Mouse (Mus musculus) frontal cortex, adult (tissue): Measurements from ENCODE around the gene Dffb.
A peak's percentile ranks its signal among the peaks of the same experiment; 100 is the strongest.

Experiments
- ATAC-seq: cut with Nextera tagmentation; 2 replicates; pipeline ENCODE4 v1.9.2; 2017; ENCODE audit warnings: mild to moderate bottlenecking, moderate library complexity, mixed read lengths; ENCODE audit not compliant: low TSS enrichment

Dffb gene

DNA sequence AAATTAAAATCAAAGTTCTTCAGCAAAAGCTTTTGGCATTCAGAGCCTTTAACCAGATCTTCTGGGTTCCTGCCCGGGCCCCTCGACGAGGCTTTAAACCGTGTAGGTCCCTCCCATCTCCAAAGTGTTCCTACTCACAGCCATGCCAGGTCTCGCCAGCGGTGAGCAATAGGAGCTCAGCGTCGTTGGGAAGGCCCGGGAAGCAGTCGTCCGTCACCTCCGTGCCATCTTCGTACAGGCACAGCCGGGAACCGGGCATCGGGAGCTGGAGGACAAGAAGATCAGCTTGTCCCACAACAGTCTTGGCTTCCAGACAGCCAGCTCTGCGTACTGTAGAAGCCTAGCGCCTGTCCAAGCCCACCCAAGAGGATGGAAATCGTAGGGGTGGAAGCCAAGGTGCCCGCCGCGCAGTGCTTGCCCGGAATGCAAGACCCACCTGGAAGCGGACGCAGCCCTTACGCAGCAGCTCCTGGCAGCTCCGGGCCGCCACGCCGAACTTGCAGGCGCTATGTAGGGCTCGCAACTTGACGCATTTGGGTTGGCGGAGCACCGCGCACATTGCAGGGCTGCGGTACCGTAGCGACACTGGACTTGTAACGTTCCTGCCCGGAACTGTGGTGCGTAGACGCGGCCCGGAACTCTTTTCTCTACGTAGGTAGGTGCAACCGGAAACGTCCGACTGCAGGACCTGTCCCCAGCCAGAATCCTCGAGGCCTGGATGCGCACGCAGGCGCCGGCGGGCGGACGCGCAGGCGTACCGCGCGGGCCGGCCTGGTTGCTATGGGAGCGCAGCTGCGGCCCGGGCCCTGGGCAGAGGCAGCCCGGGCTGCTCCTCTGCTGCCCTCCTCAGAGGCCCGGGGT is at the start of gene Dffb, which contains the start of gene Cep104:
Dffb (minus strand) TSS at position 696 of the 861 bp plus-strand sequence.
Cep104 (plus strand) TSS at position 764 of the 861 bp plus-strand sequence.
- ATAC-seq: peak; percentile 94

GRCm38 (mm10) chr4:154023754-154024601 is 49.1 kb upstream of the Dffb start:
- ATAC-seq: peak; percentile 21; the same call in 1 of the 2 replicates

- no peak for ATAC-seq
Observed at GRCm38 (mm10) chr4:154022844-154023243, 47.9 kb upstream of the Dffb start.

DNA sequence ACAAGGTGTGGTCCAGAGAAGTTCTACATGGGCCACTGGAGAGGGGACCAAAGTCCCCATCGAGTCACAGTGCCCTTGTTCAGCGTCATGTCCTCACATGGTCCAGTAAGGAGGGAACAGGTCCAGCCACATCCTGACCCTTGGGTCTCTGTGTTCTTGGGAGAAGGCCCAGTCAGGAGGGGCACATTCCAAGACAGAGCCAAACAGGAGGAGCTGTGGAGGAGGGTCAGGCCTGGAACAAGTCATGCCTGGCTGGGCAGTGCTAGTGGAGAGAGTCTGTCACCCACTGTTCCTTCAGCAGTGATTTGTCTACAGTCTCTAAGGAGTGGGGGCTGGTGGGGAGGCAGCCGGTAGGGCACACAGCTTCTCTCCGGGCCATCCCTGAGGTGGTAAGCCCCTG is 47.5 kb upstream of the Dffb start:
- ATAC-seq: no peak

DNA sequence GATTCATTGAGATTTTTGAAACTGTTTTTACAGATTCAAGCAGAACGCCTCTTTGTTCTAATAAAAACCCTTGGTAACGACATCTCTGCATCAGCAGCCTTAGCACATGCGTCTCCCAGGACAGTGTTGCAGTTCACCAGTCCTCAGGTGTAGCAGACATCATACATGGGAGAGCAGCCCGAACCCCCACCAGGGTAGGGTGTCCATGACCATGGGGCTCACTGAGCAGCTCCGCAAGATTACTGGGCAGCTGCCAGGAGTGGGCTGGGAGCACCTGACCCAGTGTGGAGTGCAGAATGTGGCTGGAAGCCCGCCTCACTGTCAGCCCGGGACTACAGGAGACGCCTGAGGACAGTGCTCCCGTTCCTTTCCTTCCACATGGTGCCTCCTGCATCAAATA is 46.5 kb upstream of the Dffb start:
- ATAC-seq: no peak

GRCm38 (mm10) chr4:154019571-154019970 is 44.6 kb upstream of the Dffb start:
- 0 out of 2 replicates have a peak, but pooled peaks have one; percentile 24 for ATAC-seq

- ATAC-seq: no peak
Observed at GRCm38 (mm10) chr4:154015476-154015875, 40.5 kb upstream of the Dffb start.

DNA sequence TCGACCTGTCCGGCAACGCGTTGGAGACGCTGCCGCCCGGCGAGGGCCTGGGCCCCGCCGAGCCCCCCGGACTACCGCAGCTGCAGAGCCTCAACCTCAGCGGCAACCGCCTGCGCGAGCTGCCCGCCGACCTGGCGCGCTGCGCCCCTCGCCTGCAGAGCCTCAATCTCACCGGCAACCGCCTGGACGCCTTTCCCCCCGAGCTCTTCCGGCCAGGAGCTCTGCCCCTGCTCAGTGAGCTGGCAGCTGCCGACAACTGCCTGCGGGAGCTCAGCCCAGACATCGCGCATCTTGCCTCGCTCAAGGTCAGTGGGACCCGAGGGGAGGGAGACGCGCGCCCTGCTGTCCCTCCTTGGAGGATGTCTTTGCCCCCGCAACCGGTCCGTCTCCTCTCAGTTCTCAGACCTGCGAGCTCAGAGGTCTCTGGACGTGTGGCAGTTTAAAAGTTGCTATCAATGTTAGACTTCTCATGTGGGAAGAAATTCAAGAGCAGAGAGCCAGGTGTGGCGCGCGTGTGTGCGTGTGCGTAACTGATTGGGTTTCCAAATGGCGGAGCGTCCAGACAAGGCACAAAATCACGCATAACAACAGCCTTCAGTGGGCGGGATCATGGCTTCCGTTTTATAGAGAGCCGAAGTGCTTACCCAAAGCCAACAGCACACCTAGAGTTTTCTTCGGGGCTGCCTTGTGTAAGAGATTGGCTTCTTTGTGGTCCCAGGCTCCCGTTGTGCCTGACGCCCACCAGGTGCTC is 37.4 kb upstream of the Dffb start:
- ATAC-seq: no peak

DNA sequence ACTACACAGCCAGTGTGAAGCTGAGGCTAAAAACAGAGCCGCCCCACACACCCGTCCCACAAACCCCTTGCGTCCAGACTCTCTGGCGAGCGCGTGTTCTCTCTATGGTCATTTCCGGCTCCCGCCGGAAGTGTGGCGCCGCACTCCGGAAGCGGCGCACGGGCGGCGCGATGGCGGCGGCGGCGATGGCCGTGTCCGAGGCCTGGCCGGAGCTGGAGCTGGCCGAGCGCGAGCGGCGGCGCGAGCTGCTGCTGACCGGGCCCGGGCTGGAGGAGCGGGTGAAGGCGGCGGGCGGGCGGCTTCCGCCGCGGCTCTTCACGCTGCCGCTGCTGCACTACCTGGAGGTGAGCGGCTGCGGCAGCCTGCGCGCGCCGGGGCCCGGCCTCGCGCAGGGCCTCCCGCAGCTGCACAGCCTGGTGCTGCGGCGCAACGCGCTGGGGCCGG is 36.7 kb upstream of the Dffb start, which contains the start of gene Lrrc47:
Lrrc47 (plus strand) TSS at position 86 of the 444 bp plus-strand sequence.
- ATAC-seq: peak; percentile 93

- ATAC-seq: peak; percentile 18; the same call in 1 of the 2 replicates
Observed at GRCm38 (mm10) chr4:154010907-154011645, 36.1 kb upstream of the Dffb start.

GRCm38 (mm10) chr4:154007759-154008158 is 32.8 kb upstream of the Dffb start:
- ATAC-seq: no peak

GRCm38 (mm10) chr4:154006264-154006663 is 31.3 kb upstream of the Dffb start:
- no peak for ATAC-seq

- ATAC-seq: 0 out of 2 replicates have a peak, but pooled peaks have one; percentile 48
Observed at GRCm38 (mm10) chr4:154005488-154005887, 30.6 kb upstream of the Dffb start.

DNA sequence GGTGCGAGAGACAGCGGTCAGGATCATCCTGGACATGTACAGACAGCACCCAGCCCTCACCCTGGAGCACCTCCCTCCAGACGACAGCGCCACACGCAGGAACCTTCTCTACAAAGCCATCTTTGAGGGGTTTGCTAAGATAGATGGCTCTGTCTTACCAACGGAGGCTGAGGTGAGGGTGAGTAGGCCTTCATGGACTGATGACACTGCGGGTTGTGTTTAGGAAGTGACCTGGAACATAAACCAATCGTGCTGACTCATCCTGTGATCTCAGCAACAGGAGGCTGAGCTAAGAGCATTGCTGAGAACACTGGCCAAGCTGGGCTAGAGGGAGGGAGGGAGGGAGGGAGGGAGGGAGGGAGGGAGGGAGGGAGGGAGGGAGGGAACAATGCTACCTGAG is 18.6 kb upstream of the Dffb start:
- ATAC-seq: no peak

GRCm38 (mm10) chr4:153992715-153993114 is 17.8 kb upstream of the Dffb start:
- no peak for ATAC-seq

- peak; percentile 80; the same call in 1 of the 2 replicates for ATAC-seq
Observed at GRCm38 (mm10) chr4:153980470-153980869, 5.5 kb upstream of the Dffb start.

- ATAC-seq: no peak
Observed at GRCm38 (mm10) chr4:153979243-153979642, 4.3 kb upstream of the Dffb start.

DNA sequence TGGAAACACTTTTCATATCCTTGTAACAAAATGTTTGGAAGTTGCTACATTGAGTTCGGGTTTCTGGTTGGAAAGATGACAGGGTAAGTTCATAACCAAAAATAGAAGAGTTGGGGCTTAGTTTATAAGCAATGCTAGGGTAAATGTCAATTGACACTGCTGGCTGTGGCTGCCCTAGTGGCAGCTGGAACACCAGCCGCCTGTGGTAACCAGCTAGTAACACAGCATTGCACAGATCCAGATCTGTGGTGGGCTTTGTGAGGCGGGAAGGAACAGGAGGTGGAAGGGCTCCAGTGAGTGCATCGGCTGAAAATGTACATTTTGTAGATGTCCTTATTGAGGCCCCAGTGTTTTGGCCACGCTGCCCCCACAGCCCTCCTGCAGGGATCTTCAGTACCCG is 842 bp upstream of the Dffb start:
- ATAC-seq: no peak

DNA sequence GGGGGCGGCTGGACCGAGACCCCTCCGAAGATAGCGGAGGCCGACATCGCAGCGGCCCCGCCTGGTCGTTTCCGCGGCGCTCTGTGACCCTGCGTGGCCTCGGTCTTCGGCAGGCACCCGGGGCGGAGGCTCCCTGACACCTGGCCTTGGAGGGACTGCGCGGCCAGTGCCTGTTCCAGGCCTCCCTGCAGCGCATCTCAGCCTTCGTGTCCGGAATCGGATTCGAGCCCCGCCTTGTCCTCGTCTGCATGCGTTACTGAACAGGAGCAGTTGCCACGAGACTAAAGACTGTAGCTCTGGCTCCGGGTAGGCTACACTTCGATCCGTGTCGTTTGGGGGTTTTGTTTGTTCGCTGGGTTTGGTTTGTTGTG is 351 bp upstream of the Dffb start:
- ATAC-seq: peak; percentile 34; the same call in 1 of the 2 replicates

- ATAC-seq: no peak
Observed at GRCm38 (mm10) chr4:153968063-153968462, 6.9 kb downstream of the Dffb start.

DNA sequence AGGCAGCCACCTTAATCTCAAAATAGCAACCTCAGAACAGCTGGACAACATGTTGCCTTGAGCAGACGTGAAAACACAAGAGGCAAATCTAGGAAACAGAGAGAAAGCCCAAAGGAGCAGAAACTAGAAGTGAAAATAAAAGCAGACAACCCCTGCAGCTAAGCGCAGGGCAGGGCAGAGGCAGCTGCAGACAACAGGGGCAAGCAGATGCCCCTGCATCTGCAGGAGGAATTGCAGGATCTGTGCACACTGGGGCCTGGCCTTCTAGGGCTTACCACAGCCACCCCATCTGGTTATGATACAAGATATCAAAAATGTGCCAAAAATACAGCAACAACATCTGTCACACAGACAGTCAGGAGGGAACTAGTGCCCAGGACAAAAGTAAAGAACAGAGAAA is 7.4 kb downstream of the Dffb start:
- no peak for ATAC-seq
